Mouse (Mus musculus) ES-Bruce4 (cell line): ENCODE measurements around the gene Sept10. TPM values are rescaled to one million over a fixed set of nuclear protein-coding genes. Genes with fewer than 3 reads are reported as not detected.

Experiments
- H3K27ac ChIP-seq: 2 replicates; pipeline ENCODE4 v1.5.1; 2012; ENCODE audit warnings: low read length, inconsistent platforms; ENCODE audit not compliant: insufficient read depth
- H3K27me3 ChIP-seq: 2 replicates; pipeline ENCODE4 v1.6.1; 2012; ENCODE audit warnings: mild to moderate bottlenecking, low read length, inconsistent platforms; ENCODE audit not compliant: control insufficient read depth, poor library complexity, insufficient read depth, severe bottlenecking
- H3K36me3 ChIP-seq: 2 replicates; pipeline ENCODE4 v1.6.1; 2012; ENCODE audit warnings: inconsistent platforms, mild to moderate bottlenecking, low read length, moderate library complexity; ENCODE audit not compliant: control insufficient read depth, poor library complexity, insufficient read depth, severe bottlenecking
- H3K4me1 ChIP-seq: one replicate; pipeline ENCODE4 v1.8.1; 2011; ENCODE audit warnings: low read length; ENCODE audit not compliant: control insufficient read depth, insufficient read depth
- H3K4me3 ChIP-seq: 2 replicates; pipeline ENCODE4 v1.5.1; 2011; ENCODE audit warnings: low read depth, mild to moderate bottlenecking, low read length
- H3K9ac ChIP-seq: 2 replicates; pipeline ENCODE4 v1.6.1; 2012; ENCODE audit warnings: low read depth, mild to moderate bottlenecking, inconsistent platforms; ENCODE audit not compliant: poor library complexity, severe bottlenecking
- H3K9me3 ChIP-seq: replicated peaks from 2 replicates; pipeline ENCODE4 v1.6.1; 2012; ENCODE audit warnings: mild to moderate bottlenecking, low read length, inconsistent platforms; ENCODE audit not compliant: control insufficient read depth, poor library complexity, insufficient read depth, severe bottlenecking
- CTCF ChIP-seq: IDR thresholded peaks from one replicate; pipeline ENCODE4 v1.8.1; 2011; ENCODE audit warnings: low read depth, low read length
- EP300 ChIP-seq: IDR thresholded peaks from 2 replicates; pipeline ENCODE4 v1.6.1; 2011; ENCODE audit warnings: low read depth, low read length; ENCODE audit not compliant: insufficient read depth
- POLR2A ChIP-seq: IDR thresholded peaks from one replicate; pipeline ENCODE4 v1.8.1; 2011; ENCODE audit warnings: low read length; ENCODE audit not compliant: insufficient read depth
- polyA plus RNA-seq: library from polyadenylated mRNA; stranded (reverse); fragments of >200 nt; gene quantifications from 2 replicates; pipeline ENCODE4 v1.2.4, GENCODE M21; 2011; ENCODE audit warnings: low read depth; ENCODE audit not compliant: missing spikeins, insufficient read depth, insufficient read length

The Sept10 gene
- polyA plus RNA-seq, 1 experiment = 53.4 TPM

DNA sequence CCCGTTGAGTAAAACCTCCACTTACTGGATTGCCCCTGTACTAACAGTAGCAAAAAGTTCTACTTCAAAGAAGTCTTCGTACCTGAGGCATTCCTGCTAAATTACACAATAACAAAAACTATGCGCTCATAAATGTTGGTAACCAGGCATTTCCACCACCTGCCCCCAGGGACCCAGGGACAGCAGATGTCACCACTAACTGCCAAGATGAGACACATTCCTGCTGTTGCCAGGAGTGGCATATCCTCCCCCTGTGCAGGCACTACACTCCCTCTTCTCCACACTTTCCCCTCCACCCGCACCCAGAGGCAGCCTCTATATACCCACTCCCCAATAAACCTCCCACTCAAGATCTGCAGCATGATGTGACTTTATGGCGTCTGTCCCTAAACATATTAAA lies 26.8 kb downstream of the Sept10 start:
- H3K27ac ChIP-seq = no peak overlapping the region
- TF ChIP-seq EP300 (no peak), CTCF (no peak), POLR2A (no peak)
- no peak overlapping the region for H3K4me3 ChIP-seq
- H3K27me3 ChIP-seq = no peaks in the 10 kb centered on the region
- no peaks in the 10 kb centered on the region for H3K9me3 ChIP-seq
- peaks cover 2% of the 10 kb centered on the region for H3K4me1 ChIP-seq
- H3K36me3 ChIP-seq = no peaks in the 10 kb centered on the region
- H3K9ac ChIP-seq = no peak overlapping the region

DNA sequence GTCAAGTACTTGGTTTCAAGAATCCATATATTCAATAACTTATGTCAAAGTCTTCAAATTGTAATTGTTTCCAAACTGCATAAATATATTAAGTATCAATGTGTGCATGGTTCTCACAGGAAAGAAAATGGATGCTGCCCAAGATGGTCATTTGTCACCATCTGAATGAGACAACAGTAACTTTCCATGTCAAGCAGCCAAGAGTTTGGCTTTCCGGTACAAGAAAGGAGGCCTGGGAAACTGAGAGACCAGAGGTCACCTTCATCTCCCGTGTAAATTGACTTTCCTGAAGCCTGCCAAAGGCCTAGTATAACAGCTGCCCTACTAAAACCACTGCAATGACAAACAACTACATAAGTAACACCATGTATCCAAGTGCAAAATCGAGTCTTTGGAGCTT lies 39.3 kb downstream of the Sept10 start:
- Histone ChIP-seq H3K36me3 (no peaks in the 10 kb centered on the region), H3K27ac (no peak overlapping the region), H3K4me3 (no peak overlapping the region), H3K27me3 (no peaks in the 10 kb centered on the region), H3K4me1 (no peaks in the 10 kb centered on the region), H3K9ac (no peak overlapping the region), H3K9me3 (no peaks in the 10 kb centered on the region)
- TF ChIP-seq CTCF (no peak), POLR2A (no peak), EP300 (no peak)

DNA sequence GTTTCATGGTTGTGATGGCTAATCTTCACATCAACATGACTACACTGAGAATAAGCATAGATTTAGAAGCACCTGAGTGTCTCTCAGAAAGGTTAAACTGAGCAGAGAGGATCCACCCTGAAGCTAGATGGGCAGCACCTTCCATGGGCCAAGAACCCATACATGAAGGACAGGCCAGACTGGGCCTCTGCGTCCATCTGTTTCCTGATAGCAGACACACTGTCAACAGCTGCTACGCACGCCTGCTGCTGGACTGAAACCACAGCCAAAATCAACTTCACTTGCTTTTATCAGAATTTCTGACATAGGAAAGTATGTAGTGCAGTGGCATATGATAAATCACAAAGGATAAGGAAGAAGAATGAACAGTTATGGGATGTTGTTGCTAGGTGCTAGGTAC lies 42.0 kb downstream of the Sept10 start:
- no peaks in the 10 kb centered on the region for H3K27me3 ChIP-seq
- no peaks in the 10 kb centered on the region for H3K4me1 ChIP-seq
- no peak overlapping the region for H3K9ac ChIP-seq
- no peak overlapping the region for H3K4me3 ChIP-seq
- H3K9me3 ChIP-seq = no peaks in the 10 kb centered on the region
- H3K27ac ChIP-seq = no peak overlapping the region
- no peaks in the 10 kb centered on the region for H3K36me3 ChIP-seq
- TF ChIP-seq POLR2A (no peak), CTCF (no peak), EP300 (no peak)

DNA sequence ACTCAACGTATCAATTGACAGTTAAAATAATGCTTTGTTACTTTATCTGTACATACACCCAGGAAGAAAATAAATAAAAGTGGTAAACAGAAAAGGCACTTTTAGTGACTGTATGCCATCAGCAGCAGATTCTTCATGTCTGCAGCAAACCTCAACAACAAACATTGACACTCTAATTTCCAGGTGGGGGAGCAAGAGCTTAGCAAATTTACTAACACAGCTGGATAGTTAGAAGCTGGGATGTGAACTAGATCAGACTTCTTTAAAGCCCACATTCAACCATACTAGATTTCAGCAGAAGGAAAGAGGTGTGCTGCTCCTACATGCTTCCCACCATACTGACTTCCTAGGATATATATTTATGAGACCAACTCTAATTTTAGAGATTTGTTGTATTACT lies 49.1 kb downstream of the Sept10 start:
- Histone ChIP-seq H3K9me3 (no peaks in the 10 kb centered on the region), H3K4me1 (no peaks in the 10 kb centered on the region), H3K27me3 (no peaks in the 10 kb centered on the region), H3K36me3 (no peaks in the 10 kb centered on the region), H3K27ac (no peak overlapping the region), H3K9ac (no peak overlapping the region), H3K4me3 (no peak overlapping the region)
- no peak for TF ChIP-seq CTCF
- TF ChIP-seq EP300 = no peak
- TF ChIP-seq POLR2A = no peak

DNA sequence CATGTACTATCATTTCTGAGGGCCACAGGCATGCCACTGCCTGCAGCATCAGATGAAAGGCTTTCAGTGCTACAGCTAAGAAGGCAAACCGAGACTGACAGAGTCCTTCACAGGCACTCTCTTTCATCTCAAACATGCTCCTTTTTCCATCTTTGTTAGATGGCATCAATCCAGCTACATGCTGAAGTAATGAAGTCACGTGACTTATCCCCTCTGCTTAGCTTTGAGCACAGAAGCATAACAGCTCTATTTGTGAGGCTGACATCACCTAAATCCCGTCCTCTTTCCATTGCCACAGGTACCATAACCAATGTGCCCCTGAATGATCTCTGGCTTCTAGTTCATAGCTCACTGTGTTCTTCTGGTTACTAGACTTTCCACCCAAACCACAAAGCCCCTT lies 50.6 kb downstream of the Sept10 start:
- Histone ChIP-seq H3K27ac (no peak overlapping the region), H3K4me1 (no peaks in the 10 kb centered on the region), H3K9me3 (no peaks in the 10 kb centered on the region), H3K9ac (no peak overlapping the region), H3K36me3 (no peaks in the 10 kb centered on the region), H3K4me3 (no peak overlapping the region), H3K27me3 (no peaks in the 10 kb centered on the region)
- TF ChIP-seq EP300 = no peak
- TF ChIP-seq POLR2A = no peak
- TF ChIP-seq CTCF = no peak

DNA sequence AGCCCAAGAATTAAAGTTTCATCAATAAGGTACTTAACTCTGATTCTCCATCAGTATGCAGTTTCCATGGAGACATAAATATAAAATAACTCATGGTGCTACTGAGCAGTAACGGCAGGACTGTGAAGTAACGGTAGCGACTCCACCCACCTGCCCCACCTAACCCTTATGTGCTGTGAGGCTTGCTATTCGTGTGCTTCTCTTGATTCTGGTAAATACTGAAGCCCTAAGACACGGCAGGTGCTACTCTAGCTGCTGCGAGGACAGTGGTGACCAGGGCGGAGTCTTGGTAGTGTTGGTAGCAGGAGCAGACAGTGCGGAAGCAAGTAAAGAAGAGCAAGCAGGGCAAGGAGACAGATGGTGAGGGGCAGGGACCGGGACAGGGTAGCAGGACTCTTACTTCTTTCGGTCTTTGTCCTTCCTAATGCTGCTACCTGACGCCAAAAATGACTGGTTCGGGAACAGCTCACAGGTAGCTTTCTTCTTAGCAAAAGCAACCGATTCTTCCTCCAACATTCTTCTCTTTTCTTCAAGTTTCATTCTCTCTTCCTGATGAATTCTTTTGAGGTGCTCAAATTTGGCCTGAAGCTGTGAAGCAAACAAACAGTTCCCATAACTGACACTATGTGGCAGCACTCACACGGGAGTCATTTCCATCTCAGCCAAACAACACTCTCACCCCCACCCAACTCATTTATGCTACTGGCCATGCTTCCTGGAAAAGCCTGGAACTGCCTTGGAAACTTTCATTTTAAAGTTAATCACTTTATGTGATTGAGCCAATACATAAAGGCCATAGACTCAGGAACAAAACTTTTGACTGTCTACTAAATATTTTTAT lies 55.3 kb downstream of the Sept10 start:
- H3K36me3 ChIP-seq = no peaks in the 10 kb centered on the region
- H3K27ac ChIP-seq = no peak overlapping the region
- no peaks in the 10 kb centered on the region for H3K4me1 ChIP-seq
- peak overlapping the region; percentile 19; the same call in 1 of the 2 replicates for H3K4me3 ChIP-seq
- H3K9ac ChIP-seq = no peak overlapping the region
- H3K9me3 ChIP-seq = no peaks in the 10 kb centered on the region
- no peak for TF ChIP-seq POLR2A
- peak; percentile 38 for TF ChIP-seq CTCF
- H3K27me3 ChIP-seq = no peaks in the 10 kb centered on the region
